Mouse (Mus musculus) lung, postnatal 10 days (tissue): ENCODE data around the gene Mllt6.
"Not testable (repeated sequence)": the region's sequence is repeated elsewhere in the genome, so short reads cannot be mapped to it uniquely, and the experiment has no call there.

Experiments
- DNase-seq: peaks from one replicate; pipeline ENCODE4 v3.0.0; 2021

Gene Mllt6

DNA sequence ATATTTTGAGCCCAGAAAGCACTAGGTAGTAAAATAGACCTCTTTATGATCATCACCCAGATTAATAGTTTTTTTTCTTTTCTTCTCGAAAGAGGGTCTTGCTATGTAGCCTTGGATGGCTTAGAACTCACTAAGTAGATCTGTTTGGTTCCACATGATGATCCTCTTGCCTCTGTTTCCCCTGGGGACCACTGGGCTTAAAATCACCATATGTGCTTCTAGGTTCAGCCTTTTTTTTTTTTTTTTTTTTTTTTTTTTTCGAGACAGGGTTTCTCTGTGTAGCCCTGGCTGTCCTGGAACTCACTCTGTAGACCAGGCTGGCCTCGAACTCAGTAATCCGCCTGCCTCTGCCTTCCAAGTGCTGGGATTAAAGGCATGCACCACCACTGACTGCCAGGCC, 14.7 kb upstream of the Mllt6 start:
- not testable (repeated sequence) for DNase-seq

- DNase-seq, result no peak
Observed at GRCm38 (mm10) chr11:97650341-97650740, 12.9 kb upstream of the Mllt6 start.

GRCm38 (mm10) chr11:97653376-97653775, 9.8 kb upstream of the Mllt6 start:
- DNase-seq, result not testable (repeated sequence)

GRCm38 (mm10) chr11:97654210-97654609, 9.0 kb upstream of the Mllt6 start:
- no peak for DNase-seq

DNA sequence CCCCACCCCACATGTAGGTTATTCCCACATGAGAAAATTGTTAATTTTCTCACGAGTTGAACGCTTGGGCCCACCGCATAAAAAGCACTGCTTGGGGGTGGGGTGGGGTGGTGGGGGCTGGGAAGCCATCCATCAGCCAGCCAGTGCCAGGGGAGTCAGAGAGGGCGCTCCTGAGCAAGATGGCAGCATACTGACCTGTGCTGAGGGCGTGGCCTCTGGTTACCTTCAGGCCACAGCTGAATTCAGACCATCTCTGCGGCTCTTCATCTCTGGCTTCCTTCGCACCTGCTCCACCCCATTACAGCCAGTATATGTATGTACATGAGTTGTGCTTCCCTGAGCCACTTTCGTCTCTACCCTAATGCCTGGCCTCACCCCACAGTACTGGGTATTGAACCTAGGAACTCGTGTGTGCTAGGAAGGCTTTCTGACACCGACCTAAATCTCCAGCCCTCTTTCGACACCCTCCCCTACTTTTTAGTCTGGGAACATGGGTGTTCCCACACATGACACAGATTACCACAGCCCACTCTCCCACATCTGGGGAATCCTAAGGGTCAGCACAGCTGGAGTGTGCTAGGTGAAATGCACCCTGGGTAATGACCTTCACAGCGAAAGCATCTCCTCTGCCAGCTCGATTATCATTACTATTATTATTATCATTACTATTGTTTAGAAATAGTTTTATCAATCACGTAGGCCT, 6.8 kb upstream of the Mllt6 start:
- no peak for DNase-seq

- DNase-seq, result no peak
Observed at GRCm38 (mm10) chr11:97657184-97657945, 5.8 kb upstream of the Mllt6 start.

GRCm38 (mm10) chr11:97657967-97658366, 5.2 kb upstream of the Mllt6 start:
- not testable (repeated sequence) for DNase-seq

DNA sequence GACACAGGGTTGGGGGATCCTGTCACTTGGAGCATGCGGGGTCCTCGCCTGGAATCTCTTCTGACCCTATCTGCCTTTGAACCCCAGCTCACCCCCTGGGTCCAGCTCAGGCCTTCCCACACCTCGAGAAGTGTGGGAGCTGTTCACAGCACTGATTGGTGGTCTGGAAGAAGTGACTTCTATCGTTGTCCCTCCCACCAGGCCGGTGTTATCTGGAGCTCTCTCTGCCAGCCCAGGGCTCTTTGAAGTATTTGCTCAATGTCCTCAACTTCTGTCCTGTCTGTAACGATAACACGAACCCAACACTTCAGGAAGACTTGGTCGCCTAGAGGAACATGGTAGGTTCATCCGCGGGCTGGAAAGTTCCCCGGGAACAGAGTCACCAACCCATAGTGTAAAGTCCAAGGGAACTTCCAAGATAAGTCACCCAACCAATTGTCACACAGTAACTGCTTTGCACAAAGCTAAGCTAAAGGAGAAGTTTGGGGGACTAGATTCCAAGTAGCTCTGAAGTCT, 4.4 kb upstream of the Mllt6 start:
- no peak for DNase-seq

DNA sequence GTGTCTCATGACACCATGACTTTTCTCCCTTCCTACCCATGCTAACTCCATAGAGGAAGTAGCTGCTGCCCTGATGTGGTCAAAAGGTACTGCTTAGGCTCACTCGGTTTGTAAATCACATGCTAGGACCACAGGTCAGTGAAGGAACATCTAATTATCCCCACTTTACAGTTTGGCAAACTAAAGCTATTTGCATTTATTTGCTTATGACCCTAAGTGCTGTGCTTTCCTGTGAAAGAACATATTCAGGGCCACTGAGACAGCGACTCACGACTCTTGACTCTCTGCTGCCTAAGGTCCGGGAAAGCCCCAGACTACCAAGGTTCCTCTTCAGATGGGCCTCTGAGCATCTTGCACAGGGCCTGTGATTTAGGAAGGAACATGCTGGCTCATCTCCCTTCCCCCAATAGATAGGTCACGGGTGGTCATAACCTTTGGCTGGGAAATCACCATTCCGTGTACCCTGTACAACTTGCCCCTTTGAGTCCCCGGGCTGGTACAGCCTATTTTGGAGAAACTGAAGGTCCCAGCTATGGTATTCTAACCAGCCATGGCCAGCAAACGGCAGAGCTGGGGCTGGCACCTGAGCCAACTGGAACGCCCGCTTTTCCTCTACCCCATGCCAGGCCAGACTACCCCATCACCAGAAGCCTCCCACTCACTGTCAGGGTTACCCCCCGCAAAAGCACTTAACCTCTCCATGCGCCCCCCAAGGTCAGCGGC, 3.8 kb upstream of the Mllt6 start:
- DNase-seq, result no peak

GRCm38 (mm10) chr11:97659990-97660714, 3.1 kb upstream of the Mllt6 start:
- peak; percentile 77 for DNase-seq

DNA sequence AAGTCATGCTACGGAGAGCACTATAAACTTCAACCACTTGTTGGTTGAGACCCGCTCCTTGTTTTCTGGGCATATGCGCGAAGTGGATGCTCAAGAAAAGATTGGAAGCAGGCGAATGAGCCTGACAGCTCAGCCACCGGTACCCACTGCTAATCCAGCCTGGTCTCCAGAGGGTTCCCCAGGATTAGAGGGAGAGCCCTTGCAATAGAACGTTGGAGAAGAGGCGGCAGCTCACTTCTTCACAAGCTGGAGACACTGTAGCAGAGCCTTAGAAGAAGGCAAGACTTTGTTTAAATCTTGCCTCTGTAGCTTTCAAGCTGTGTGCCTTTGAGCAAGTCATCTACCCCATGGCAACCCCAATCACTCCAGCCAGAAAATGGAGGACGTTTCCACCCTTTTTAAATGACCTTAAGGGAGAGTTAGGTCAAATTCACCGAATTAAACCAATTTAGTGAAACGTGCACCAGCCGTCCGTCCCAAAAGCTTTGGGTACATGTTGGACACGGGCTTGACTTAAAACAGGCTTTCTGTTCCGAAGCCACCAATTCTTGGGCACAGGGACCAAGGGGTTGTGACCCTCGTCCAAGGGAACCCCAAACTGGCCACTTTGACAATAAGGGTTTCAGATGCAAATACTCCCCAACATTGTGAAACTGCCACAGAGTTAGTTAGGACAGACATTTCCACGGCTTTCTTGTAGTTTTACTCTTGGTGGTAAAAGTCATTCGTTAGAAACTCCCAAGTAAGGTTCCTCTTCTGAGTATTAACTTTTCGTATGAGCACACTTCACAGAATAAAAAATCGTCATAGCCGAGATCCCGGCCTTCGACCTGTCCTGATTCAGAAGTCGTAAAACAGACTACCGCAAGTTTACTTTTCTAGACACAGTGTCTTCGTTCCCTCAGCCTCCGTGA, 2.2 kb upstream of the Mllt6 start:
- DNase-seq, result no peak

GRCm38 (mm10) chr11:97661648-97662133, 1.5 kb upstream of the Mllt6 start:
- DNase-seq, result peak; percentile 85

DNA sequence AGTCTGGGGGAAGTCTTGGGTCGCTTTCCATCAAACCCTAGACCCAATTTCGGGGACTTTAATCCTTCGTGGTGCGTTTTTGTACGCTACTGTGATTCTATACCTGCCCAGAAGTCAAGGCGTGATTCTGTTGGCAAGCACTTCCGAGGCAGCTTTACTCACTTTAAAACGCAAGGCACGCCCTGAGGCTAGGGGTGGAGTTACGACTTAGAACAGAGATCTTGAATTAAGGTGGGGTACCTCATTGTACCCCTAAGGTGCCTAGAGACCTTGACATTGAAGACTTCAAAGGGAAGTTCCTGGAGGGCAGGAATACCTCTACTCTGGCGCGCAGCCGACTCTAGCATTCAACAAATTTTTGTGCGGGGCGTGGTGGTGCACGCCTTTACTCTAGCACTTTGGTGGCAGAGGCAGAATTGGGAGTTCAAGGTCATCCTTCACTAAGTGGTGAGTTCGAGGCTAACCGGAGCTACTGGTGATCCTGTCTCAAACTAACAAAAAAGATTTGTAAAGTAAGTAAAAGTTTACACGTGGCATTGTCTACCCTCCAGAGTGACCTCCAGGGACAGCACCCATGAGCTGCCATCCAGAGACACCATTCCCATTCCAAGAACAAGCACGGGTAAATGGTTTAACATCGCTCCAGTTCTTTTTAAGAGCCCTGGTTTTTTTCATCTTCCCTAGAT, 864 bp upstream of the Mllt6 start:
- DNase-seq, result peak; percentile 73

DNA sequence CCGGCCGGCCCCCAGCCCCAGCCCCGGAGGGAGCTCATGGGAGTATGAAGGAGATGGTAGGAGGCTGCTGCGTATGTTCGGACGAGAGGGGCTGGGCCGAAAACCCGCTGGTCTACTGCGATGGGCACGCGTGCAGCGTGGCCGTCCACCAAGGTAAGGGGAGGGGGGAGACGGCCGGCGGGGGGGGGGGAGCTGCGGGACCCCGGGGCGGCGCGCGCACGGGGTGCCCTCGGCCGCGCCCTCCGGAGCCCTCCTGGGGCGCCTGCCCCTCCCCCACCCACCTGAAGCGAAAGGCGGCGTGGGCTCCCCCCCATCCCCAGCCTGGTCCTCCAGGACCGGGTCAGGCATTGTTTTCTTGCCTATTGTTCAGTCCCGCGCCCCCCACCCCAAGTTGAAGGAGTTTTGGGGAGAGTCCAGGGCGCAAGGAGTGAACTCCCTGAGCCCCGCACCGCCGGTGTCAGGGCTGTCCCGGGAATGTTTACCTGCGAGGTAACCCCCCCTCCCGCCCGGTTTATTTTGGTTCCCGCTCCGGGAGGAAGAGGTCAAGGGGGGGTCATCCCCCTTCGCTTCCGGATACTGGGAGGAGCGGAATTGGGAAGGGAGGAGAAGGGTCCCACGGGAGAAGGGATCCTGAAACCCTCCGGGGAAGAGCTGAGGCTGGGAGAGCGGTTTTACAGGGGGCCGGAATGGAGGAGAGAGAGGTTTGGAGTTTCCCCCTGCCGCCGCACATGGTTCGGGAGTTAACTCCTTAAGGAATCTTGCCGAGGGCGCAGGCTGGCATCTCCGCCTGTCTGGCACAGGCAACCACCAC, 519 bp downstream of the Mllt6 start:
- DNase-seq, result peak; percentile 66

DNA sequence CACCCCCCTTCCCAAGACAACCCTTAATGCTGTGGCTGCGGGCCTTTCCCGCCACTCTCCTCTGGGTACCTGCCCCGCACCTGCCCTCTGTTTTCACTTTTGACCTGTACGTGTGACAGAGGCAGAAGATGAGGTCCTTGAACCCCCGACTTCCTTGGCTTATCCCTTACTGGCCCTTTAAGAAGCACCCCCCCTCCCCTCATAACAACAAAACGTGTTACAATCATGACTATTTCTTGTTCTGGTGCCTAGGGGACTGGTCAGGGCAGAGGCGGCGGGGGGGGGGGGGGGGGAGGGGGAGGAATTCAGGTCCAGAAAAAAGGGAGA, 1.1 kb downstream of the Mllt6 start:
- no peak for DNase-seq

DNA sequence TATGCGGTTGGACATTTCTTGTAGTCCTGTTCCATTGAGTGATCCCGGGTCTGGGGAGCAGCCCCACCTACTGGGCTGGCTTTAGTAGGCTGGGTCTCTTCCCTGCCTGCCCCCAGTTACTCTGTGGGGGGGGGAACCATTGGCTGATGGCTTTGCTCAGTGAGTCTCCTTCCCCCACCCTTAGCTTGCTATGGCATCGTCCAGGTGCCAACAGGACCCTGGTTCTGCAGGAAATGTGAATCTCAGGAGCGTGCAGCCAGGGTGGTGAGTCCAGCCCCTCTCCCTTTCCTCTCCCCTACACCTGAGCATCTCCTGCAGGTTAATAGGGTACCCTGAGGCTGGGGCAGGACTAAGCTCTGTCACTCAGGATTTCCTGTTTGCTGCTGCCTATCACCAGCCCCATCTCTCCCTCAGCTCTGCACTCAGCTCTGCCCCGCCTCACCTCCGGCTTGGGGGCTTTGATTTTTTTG, 1.6 kb downstream of the Mllt6 start:
- peak; percentile 59 for DNase-seq

DNA sequence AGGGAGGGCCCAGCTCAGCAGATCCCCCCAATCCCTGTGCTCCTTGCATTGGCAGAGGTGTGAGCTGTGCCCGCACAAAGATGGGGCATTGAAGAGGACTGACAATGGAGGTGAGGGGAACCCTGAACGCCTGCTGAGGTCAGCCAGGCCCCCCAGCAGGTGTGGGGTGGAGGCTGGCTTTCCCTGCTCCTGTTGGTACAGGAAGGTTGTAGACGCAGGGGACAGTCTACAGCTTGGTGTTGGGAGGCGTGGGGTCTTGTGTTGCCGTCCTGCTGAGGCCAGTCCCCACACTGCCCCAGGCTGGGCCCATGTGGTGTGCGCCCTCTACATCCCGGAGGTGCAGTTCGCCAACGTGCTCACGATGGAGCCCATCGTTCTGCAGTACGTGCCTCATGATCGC, 2.2 kb downstream of the Mllt6 start:
- no peak for DNase-seq

- DNase-seq, result no peak
Observed at GRCm38 (mm10) chr11:97666221-97666620, 3.0 kb downstream of the Mllt6 start.

GRCm38 (mm10) chr11:97666794-97667193, 3.6 kb downstream of the Mllt6 start:
- DNase-seq, result no peak

GRCm38 (mm10) chr11:97668160-97668559, 4.9 kb downstream of the Mllt6 start:
- no peak for DNase-seq
